Mouse (Mus musculus) cerebellum, adult 2 months (tissue): ENCODE results near the gene Mmd2. TPM values are rescaled to one million over a fixed set of nuclear protein-coding genes. Genes with fewer than 3 reads are reported as not detected.

ENCODE experiments used
- DNase-seq, 2 experiments: peaks; one replicate each; pipeline ENCODE4 v3.0.0; 2021
- H3K27ac ChIP-seq: fragments of 200-500 bp; 2 replicates; pipeline ENCODE4 v1.5.1; 2012; ENCODE audit warnings: low read length, control low read depth, inconsistent platforms; ENCODE audit not compliant: insufficient read depth
- H3K27me3 ChIP-seq: fragments of 200-500 bp; 2 replicates; pipeline ENCODE4 v1.6.1; 2012; ENCODE audit warnings: inconsistent platforms, mild to moderate bottlenecking, low read length, moderate library complexity; ENCODE audit not compliant: control insufficient read depth, insufficient read depth
- H3K4me1 ChIP-seq: fragments of 200-500 bp; 2 replicates; pipeline ENCODE4 v1.6.1; 2011; ENCODE audit warnings: low read length; ENCODE audit not compliant: control insufficient read depth, insufficient read depth
- H3K4me3 ChIP-seq: fragments of 200-500 bp; replicated peaks from 2 replicates; pipeline ENCODE3; 2011; ENCODE audit warnings: mild to moderate bottlenecking, low read depth, low read length, control low read depth; ENCODE audit not compliant: insufficient read depth
- CTCF ChIP-seq: fragments of 200-500 bp; IDR thresholded peaks from 2 replicates; pipeline ENCODE4 v1.5.1; 2011; ENCODE audit warnings: low read depth, mild to moderate bottlenecking, control low read depth, low read length, moderate library complexity, borderline replicate concordance; ENCODE audit not compliant: insufficient read depth
- POLR2A ChIP-seq: fragments of 200-500 bp; IDR thresholded peaks from 2 replicates; pipeline ENCODE4 v1.6.1; 2011; ENCODE audit warnings: low read length, control low read depth, borderline replicate concordance; ENCODE audit not compliant: insufficient read depth
- WGBS: fragments of 180-500 bp; shearing (Covaris S2); methylation state at CpG from one replicate; pipeline ENCODE4 v1.1.7; 2018; 5-methylcytosine and 5-hydroxymethylcytosine counted together
- polyA plus RNA-seq: library from polyadenylated mRNA; depleted of rRNA; stranded (reverse); fragments of >200 nt; gene quantifications from 2 replicates; pipeline ENCODE4 v1.2.3, GENCODE M21; 2012

The Mmd2 gene
- polyA plus RNA-seq, 1 experiment: 65.6 TPM

- TF ChIP-seq POLR2A (no peak), CTCF (no peak)
- H3K27me3 ChIP-seq: no peaks in the 10 kb centered on the region
- WGBS: 87% methylated on average over 6 of the region's 6 CpGs
- no peak for DNase-seq
- peaks cover 22% of the 10 kb centered on the region for H3K4me1 ChIP-seq
- no peak overlapping the region for H3K4me3 ChIP-seq
- H3K27ac ChIP-seq: no peak overlapping the region
Measured at GRCm38 (mm10) chr5:142597648-142598390, 10.8 kb downstream of the Mmd2 start.

- WGBS: 71% methylated on average over 6 of the region's 6 CpGs
- no peak overlapping the region for H3K4me3 ChIP-seq
- TF ChIP-seq CTCF: no peak
- no peak for TF ChIP-seq POLR2A
- peaks cover 19% of the 10 kb centered on the region for H3K4me1 ChIP-seq
- H3K27ac ChIP-seq: no peak overlapping the region
- no peaks in the 10 kb centered on the region for H3K27me3 ChIP-seq
- no peak for DNase-seq
Measured at GRCm38 (mm10) chr5:142596723-142597122, 11.9 kb downstream of the Mmd2 start.

- Histone ChIP-seq H3K4me3 (no peak overlapping the region), H3K4me1 (peaks cover 19% of the 10 kb centered on the region), H3K27me3 (no peaks in the 10 kb centered on the region), H3K27ac (peak overlapping the region; percentile 14; the same call in 1 of the 2 replicates)
- WGBS: 5% methylated on average over 3 of the region's 3 CpGs
- TF ChIP-seq POLR2A (no peak), CTCF (no peak)
- DNase-seq: peak; percentile 46 to 68
Measured at GRCm38 (mm10) chr5:142595698-142596097, 12.9 kb downstream of the Mmd2 start.

GRCm38 (mm10) chr5:142590953-142591616, 17.5 kb downstream of the Mmd2 start:
- WGBS: 56% methylated on average over 6 of the region's 6 CpGs
- H3K4me1 ChIP-seq: peaks cover 16% of the 10 kb centered on the region
- no peak for TF ChIP-seq CTCF
- TF ChIP-seq POLR2A: no peak
- H3K27me3 ChIP-seq: no peaks in the 10 kb centered on the region
- DNase-seq: no peak
- H3K27ac ChIP-seq: no peak overlapping the region
- no peak overlapping the region for H3K4me3 ChIP-seq

GRCm38 (mm10) chr5:142583616-142584126, 24.9 kb downstream of the Mmd2 start:
- TF ChIP-seq CTCF: no peak
- no peak for TF ChIP-seq POLR2A
- peak; percentile 37 to 48 for DNase-seq
- Histone ChIP-seq H3K27ac (no peak overlapping the region), H3K4me1 (peaks cover 6% of the 10 kb centered on the region), H3K4me3 (no peak overlapping the region), H3K27me3 (no peaks in the 10 kb centered on the region)
- 24% methylated on average over 14 of the region's 14 CpGs for WGBS

- TF ChIP-seq CTCF (peak; percentile 87), POLR2A (no peak)
- WGBS: 12% methylated on average over 5 of the region's 5 CpGs
- Histone ChIP-seq H3K27ac (no peak overlapping the region), H3K4me3 (no peak overlapping the region), H3K4me1 (peaks cover 6% of the 10 kb centered on the region), H3K27me3 (no peaks in the 10 kb centered on the region)
- DNase-seq: peak; percentile 57 to 68
Measured at GRCm38 (mm10) chr5:142581517-142581916, 27.1 kb downstream of the Mmd2 start.

GRCm38 (mm10) chr5:142578192-142578591, 30.4 kb downstream of the Mmd2 start:
- DNase-seq: no peak
- 92% methylated on average over 10 of the region's 10 CpGs for WGBS
- no peak overlapping the region for H3K4me3 ChIP-seq
- TF ChIP-seq CTCF (peak; percentile 15; the same call in 1 of the 2 replicates), POLR2A (no peak)
- H3K27ac ChIP-seq: no peak overlapping the region
- no peaks in the 10 kb centered on the region; the same call in 1 of the 2 replicates for H3K4me1 ChIP-seq
- no peaks in the 10 kb centered on the region for H3K27me3 ChIP-seq

- no peak for TF ChIP-seq POLR2A
- H3K4me1 ChIP-seq: no peaks in the 10 kb centered on the region
- WGBS: 63% methylated on average over 7 of the region's 7 CpGs
- H3K27ac ChIP-seq: no peak overlapping the region
- no peak overlapping the region for H3K4me3 ChIP-seq
- no peak for DNase-seq
- H3K27me3 ChIP-seq: no peaks in the 10 kb centered on the region
Measured at GRCm38 (mm10) chr5:142576832-142577231, 31.8 kb downstream of the Mmd2 start.
